Mouse (Mus musculus): ENCODE results near the gene Slc12a4.
A peak's percentile ranks its signal among the peaks of the same experiment; 100 is the strongest.

Gene Slc12a4

DNA sequence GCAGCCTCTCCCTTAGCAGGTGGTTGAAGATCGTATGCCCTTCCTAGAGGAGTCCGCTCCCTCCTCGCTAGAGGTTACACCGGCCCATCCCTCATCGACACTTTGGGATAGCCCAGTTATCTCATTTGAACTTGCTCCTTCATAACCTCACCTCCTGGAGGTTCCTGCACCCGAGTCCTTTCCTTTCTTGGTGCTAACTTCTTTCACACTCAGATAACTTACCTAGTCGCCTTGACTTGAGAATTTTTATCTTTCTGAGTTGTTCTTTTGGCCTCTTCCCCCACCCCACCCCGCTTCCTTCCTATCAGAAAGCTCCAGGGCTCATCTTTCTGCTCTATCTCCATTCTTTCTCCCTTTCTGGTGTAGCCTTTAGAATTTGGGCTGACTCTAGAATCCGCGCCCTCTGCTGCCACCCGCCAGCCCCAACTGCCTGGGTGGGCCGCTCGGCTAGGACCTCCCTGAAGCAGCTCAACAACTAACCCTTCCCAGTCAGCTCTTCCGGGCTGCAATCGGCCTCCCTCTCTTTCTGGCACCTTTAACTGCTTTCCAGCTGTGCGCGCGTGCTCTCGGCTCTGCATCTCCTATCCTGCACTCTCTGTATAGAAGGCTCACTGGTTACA lies 905 bp upstream of the Slc12a4 start:
- no peak for DNase-seq

DNA sequence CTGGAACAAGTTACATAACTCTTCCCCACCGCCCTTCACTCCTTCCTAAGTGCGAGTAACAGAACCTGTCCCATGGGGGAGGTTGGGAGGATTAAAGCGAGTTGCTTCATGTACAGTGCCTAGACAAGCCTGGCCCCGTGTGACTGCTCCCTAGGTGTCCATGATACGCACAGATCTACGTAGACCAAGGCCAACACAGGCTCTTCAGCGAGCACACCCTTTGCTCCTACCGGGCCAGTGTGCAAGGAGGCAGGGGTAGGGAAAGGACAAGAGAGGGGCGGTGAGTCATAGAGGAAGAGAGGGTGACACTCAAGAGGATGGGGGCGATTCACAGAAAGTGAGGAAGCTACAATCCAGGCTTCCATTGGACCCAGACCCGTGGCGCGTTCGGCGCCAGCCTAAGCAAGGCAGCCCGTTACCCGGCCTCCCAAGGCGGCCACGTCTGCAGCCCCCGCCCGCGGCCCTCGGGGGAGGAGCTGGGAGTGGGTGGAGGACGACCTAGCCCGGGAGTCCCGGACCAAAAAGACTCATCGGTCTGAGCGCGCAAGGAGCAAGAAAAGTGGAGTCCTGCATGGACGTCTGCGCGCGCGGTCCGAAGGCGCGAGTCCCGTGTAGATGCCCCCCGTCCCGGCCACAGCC lies 512 bp downstream of the Slc12a4 start:
- DNase-seq = peak; percentile 25

DNA sequence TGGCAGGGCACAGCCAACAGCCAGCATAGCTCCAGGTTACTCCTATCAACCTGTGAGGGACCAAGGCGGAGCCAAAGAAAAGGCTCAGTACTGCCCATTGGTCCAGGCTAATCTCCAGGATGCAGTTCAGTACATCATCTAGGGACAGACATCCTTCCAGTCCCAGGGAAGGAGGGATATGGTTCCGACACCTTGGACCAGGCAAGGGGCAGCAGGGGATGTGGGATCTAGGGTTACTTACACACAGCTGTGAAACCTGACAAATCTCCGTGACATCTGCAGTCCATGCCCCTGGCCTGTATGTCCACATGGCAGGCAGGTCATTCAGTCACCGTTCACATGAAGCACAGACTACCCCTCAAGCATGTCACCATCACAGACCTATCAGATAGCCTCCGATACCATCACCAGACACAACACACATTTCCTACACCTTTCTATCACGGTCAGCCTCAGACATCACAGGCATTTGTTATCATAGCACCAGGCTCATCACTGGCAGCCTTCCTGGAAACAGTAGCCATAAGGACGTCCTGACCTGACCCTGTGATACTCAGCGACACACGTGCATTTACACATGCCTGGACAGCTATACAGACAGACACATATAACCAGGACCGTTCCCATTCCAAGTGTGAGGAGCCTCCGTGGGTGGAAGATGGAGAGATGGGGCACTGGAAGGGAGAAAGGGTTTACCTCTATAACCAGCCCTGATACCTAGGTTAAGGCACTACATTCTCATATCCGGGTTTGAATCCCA lies 1.2 kb downstream of the Slc12a4 start:
- DNase-seq = no peak

DNA sequence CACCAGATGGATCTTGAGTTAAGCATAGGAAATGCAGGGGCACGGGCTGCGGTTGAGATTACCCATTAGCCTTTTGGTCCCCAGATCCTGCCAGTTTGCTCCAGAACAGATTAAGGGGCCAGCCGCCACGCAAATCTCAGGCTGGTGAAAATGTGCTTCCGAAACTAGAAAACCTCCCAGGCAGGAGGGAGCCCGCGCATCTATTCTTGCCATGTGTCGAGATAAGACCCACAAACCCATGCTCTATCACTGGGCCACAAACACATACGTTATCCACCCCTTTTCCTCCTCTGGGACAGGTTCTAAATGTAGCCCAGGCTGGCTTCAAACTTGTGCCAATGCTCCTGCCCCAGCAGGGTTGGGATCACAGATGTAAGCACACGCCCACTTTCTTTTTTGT lies 4.4 kb downstream of the Slc12a4 start:
- DNase-seq = no peak

DNA sequence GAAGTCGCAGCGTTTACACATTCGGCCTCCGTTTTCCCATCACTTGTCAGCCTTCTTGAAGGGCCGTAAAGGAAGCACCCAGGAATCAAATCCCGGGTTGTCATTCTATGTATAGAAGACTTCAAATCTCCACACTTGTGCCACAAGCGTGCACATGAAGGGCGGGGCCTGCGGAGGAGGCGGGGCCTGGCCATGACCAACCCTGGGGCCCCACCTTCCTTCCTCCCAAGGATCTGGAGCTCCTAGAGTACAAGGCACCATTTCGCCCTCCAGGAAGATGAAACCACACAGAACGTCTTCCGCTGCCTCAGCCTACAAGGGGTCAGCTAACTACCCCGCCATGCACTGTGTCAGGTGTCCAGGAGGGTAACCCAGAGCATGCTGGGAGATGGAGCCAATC lies 4.8 kb downstream of the Slc12a4 start:
- no peak for DNase-seq

DNA sequence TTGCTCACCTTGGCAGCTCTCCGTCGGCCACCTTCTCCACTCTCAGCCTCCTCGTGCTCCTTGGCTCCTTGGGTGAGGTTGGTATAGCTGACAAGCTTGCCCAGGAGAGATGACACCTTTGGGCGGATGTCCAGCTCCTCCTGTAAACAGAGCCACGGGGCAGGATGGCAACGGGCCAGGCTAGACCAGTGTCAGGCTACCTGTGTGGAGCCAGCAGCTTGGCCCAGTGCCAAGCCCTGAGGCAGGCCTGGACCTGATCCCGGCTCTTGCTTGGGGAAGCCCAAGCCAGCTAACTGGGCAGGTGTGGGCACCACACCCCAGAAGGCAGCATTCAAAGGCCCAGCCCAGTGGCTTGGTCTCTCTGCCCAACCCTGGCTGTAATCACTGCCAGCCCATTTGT lies 6.5 kb downstream of the Slc12a4 start:
- no peak for DNase-seq

DNA sequence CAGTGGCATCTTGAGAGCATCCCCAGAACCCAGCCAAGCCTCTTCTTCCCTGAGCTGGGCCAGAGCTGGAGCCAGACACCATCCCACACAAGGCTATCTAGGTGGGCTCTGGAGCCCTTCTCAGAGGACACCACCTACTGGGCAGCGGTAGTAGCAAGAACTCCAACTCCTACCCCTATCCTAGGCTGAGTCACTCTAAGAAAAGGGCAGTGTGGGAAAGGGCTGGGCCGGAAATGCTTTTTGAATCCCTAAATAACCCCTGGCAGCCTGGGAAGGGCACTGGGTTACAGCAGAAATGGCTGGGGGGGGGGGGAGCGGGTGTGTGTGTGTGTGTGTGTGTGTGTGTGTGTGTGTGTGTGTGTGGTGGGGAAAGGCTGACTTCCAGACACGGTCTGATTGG lies 8.1 kb downstream of the Slc12a4 start:
- no peak for DNase-seq

DNA sequence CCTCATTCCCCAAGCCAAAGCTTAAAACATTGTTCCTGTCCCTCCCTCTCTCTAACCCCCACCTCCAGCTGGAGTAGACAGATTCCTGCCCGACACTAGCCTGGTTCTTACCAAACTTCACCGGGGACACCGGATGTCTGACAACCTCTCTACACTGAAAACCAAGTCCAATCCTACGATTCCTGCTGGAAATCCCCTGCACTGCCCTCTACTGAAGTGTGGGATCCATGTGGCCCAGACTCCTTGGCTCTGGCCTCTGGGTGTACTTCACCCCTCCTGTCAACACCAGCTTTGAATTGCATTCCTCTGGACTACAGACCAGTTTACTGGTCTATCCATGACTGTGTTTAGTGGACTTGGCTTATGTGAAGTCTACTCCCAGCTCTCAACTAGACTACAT lies 9.3 kb downstream of the Slc12a4 start:
- no peak for DNase-seq

DNA sequence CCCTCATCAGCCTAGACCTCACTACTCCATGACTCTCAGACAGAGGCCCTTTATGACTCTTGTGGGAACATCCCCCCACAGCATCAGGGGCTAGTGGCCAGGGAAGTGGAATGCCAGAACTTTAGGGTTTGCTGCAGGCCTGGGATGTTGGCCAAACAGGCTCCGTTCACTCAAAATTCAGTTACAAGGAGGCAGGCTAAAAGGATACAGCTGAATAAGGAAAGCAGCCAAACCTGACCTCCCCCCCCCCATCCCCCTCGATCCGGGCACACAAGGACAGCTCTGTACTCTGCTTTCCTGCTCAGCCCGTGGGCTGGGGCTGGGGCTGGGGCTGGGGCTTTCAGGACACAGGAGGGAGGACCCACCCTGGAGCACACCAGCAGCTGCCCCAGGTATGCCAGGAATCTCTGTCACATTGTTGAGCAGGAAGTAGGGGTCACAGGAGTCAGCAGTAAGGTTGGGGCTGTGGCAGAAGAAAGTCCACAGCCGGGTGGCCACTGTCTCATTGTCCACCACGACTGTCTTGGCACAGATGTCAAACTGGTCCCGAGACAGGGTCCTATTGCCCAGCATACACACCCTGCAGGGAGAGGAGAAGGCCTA lies 14.7 kb downstream of the Slc12a4 start:
- DNase-seq = peak; percentile 56

DNA sequence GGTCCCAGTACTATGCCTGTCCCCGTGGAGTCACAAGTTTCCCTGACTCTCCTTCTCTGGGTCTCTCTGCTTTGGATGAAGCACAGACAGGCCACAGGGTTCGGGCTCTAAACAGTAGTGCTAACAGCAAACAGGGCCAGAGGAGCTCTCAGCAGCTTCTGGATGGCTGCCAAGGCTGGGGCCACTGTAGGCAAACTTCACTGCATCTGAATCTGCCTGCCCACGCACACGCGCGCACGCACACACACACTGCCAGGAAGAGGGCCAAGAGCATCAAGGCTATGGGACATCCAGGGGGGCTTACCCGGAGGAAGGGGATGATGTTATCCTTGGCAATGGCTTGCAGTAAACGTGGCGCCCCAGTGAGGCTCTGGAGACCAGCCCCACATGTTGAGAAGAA lies 16.5 kb downstream of the Slc12a4 start:
- DNase-seq = peak; percentile 72

DNA sequence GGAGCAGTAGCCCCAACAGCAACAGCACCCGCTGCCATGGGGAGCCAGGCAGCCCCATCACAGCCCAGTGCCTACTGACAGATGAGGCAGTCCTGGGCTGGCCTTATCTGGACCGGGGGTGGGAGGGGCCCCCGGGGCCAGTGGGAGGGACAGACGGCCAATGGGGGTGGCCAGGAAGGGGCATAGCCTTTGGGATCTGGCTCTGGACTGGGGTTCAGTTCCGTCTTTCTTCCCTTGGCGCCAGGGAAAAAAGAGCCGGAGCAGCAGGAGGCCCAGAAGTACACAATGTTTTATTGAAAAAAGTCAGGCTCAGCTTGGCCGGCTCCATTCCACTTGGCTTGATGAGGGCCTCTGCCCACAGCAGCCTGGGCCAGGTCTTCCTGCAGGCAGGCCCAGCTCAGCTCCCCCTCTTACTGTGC lies 22.6 kb downstream of the Slc12a4 start, which contains the start of gene Lcat:
Lcat (minus strand) TSS at position 62 of the 419 bp plus-strand sequence.
- no peak for DNase-seq

DNA sequence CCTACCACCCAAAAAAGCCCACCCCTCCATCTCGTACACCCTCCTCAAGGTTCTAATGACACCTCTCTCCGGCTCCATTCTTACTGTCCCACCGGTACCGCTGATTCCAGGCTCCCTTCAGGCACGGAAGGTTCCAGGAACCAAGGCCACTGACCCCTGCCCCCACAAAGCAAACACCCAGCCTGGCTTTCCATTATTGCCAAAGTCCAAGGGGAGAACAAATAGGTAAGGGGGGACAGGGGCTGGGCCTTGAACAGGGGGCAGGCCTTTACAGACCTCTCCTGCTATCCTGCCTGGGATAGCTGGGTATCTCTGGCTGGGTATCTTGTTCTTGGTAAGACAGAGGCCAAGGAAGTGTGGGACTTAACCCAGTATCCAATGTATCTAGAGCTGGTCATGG lies 23.4 kb downstream of the Slc12a4 start:
- no peak for DNase-seq

DNA sequence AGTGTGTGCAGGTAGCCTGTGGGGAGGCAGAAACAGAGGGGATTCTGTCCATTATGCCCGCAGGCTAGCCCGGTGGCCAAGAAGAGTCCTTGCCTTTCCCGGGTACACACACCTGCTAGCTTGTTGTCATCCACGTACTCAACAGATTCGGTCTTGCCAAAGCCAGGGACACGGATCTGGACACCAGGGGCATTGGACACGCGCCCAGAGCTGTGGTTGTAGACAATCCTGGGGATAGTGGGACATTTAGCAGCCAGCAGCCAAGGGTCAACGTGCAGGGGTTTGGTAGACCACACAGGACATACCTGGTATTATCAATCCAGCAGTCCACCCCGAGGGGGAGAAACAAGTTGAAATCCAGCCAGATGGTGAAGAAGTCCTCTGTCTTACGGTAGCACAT lies 23.9 kb downstream of the Slc12a4 start:
- DNase-seq = no peak

DNA sequence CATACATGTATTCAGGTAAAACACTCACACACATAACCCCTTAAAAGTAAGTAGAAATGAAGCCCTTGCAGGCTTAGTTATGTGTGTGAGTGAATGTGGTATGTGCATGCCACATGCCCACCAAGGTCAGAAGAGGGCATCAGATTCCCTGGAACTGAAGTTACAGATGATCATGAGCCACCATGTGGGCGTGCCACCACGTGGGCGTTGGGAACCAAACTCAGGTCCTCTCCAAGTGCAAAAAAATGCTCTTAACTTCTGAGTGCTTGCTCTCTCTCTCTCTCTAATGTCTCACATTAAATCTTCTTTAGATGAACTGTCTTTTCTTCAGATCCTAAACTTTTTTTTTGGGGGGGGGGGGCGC lies 27.6 kb downstream of the Slc12a4 start, which contains the start of gene Psmb10:
Psmb10 (minus strand) TSS at position 139 of the 364 bp plus-strand sequence.
- DNase-seq = no peak

DNA sequence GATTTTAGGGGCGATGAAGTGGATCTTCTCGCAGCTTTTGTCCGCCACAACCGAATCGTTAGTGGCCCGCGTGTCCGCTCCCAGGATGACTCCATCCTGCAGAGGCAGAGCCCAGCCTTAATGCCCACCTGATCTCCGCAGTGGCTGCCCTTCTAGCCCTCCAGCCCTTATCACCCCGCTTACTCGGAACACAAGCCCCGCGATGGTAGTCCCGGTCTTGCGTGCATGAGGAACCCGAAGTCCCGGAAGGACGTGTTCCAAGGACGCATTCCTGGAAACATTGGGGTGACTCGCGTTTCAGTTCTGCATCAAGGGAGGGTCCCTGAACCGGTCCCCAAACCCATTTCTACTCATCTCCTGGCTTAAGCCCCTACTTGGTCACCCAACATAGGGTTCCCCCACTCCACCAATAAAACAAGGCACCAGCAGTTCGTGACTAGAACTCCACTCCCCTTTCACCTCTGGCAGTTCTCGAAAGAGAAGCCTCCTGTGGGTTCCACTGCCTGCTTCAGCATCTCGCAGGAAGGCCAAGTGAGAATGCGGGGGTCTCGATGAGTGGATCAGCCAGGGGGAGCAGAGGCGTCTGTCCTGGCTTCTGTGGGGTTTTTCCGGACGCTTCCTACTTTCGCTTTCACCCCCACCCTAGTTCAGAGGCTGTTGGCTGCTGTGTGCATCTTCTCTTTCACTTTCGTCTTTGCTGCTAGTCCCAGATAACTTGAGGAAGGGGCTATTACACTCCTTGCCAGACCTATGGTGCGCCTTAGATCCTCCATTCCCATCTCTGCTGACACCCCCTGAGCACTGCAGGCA lies 28.2 kb downstream of the Slc12a4 start:
- DNase-seq = peak; percentile 41

DNA sequence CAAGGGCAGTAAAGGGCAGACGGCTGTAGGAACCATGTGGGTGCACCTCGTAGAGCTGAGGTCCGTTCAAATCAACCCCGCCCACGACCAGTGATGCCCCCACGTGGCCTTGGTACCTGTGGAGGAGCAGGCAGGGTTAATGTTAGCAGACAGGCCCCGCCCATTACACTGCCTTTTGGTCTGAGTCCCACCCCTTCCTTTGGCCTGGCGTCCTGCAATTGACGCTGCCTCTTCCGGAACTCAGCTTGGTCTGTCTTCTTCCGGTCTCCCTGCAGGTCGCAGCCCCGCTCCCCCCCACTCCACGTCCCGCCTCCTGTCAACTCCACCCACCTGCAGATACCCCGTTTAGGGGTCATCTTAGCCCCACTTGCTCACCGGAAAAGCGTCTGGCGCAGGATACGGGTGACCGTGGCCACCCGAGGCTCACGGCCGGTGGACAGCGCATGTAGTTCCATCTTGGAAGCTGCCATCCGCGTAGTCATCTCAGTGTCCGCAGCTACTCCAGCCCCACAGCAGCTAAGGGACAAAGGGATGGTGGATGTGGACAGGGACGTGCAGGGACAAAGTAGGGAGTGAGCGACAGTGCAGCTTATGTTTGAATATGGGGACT lies 28.9 kb downstream of the Slc12a4 start:
- peak; percentile 79 for DNase-seq

DNA sequence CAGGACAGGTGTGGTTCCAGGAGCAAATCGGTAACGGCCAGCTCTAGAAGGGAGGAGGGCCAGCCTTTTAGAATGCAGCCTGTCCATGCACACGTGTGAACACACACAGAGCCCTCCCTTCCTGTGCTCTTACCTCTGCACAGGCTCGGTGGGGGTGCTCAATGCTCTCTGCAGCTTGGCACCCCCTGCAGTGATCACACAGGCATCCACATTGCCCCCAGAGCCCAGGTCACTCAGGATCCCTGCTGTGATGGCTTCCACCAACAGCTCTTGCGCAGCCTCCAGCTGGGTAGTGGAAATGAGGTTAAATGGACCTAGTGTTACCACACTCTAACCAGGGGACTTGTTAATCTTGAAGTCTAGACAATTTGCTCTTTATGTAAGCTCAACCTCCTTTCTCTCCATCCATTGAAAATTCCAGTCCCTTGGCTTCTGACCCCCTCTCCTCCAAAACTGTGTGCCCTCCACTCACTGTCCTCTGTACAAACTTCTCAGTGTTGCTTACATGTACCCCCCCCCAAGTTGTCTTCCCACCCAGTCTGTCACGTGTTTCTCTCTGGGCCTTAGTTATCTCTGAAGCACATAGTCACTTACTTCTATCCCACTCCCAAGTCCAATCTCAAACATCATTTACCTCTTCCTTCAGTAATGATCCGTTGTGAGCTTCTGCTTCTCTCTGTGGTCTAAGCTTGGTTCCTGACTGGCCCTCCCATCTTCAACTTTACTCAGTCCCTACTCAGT lies 29.9 kb downstream of the Slc12a4 start:
- no peak for DNase-seq

DNA sequence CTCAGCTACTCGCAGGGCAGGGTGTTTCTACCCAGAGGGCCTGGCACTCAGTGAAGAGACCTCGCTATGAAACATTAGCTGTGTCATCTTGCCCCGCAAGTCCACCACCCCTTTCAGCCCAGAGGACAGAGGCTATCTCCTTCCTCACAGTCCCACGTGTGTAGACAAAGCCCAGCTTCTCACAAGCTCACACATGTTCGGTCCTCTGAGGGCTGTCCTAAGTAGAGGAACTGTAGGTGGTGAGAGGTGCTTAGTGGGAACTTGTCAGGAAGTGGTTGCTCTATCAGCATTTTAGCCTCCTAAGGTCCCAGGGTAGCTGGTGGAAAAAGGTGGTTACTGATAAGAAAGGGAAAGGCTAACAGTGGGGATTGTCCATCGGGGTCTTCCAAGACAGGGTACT lies 30.8 kb downstream of the Slc12a4 start:
- no peak for DNase-seq

DNA sequence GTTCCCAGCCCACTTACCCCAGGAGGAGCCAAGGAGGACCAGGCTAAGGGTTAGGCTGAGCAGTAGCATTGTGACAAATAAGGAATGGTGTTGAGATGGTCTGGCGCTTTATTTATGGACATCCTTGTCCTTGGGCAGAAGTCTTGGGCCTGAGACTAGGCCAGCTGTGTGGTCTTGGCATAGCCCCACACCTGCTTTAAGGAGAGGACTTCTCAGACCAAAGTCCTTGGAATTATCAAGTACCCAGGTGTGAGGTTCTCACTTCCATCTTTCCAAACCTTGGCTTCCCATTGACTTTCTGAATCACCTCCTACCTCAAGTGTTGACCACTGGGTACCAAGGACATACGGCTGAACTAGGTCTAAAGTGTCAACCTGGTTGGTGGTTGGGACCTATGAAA lies 32.1 kb downstream of the Slc12a4 start, which contains the start of gene Ctrl:
Ctrl (minus strand) TSS at position 101 of the 400 bp plus-strand sequence.
- no peak for DNase-seq

DNA sequence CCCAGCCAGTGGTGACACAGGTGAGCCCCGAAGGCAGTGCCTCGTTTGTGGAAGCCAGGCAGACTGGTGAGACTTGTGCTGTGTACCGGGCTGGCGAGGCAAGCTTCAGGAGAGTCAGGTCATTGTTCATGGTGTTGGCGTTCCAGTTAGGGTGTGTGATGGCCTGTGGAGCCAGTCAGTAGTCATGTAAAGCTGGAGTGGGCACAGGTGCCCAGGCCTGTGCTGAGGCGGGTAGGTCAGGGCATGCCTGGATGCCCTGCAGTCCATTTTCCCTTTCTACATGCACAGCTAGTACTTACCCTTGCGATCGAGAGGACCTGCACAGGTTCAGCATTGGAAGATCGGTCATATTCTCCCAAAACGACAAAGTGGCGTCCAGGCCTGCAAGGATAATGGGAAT lies 33.4 kb downstream of the Slc12a4 start:
- no peak for DNase-seq

DNA sequence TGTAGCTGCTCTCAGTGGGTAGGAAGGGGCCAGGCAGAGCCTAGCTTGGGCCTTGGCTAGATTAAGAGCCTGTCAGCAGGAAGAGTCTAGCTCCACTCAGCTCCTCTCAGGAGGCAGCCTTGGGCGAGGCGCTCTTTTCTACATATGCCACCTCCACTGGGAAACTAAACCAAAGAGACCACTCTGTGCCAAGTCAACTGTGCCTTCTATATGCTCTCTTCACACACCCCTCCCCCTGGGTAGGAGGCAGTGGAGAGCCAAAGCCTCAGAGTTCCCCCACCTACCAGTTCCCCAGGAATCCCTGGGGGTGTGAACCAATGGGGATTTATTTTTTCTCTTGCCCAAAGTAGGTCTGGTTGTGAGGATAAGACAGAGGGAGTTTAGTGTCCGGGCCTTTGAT lies 34.6 kb downstream of the Slc12a4 start:
- DNase-seq = no peak

DNA sequence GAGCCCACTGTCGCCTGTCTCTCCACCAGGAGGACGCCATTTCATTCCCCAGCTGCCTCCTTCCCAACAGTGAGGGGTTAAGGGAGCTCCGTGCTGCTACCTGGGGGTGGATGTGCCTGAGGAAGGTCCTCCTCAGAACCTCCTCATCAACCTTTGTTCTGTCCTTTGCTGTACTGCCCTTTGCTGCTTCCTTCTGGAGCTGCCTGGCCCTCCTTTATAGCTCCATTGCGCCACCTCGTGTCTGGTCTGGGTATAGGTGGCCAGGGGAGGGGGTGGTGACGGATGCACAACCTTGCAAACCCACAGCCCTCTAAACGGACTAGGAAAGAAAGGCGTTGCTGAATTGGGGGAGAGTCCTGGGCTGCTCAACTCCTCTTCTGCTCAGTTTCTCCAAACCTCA lies 35.3 kb downstream of the Slc12a4 start:
- DNase-seq = peak; percentile 94

Measured in right cerebral cortex, postnatal 4 days (tissue).